Mouse (Mus musculus): Measurements from ENCODE around the gene Slc6a8. TPM values are rescaled to one million over a fixed set of nuclear protein-coding genes. Genes with fewer than 3 reads are reported as not detected.
A peak's percentile ranks its signal among the peaks of the same experiment; 100 is the strongest.

Slc6a8 gene
- total and polyA plus RNA-seq, 3 experiments, result 0.70 to 4.2 (median 2.2) TPM

DNA sequence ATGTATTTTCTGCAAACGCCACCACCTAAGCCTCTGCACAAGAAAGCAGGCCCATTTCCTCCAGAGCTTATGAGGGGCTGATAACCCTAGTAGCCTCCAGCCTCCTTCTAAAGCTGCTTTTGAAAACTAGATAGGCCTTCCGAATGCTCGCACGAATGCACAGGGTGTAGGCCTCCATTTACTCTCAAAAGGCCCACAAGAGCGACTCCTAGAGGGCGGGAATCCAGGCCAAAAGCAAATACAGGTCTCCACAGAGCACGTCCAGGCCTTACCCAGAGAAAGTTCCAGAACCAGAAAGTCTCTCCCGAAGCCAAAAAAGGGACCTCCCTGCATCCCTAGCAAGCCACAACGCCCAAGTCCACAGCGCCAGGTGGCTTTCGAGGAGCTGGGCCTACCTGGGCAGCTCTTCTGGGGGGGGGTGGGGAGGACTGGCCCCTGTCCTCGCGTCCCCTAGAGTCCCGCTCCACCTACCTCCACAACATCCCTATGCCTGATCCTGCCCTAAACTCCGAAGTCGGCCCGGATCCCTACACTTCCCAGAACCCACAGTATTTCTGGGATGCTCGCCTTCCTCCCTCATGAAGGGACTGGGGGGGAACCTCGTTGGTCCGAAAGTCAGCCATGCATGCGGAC is 42.6 kb downstream of the Slc6a8 start:
- peak; percentile 61 for DNase-seq (ENCODE audit: extremely low read depth)
- H3K27me3 ChIP-seq (replicated peaks), result no peaks in the 10 kb centered on the region
- no peaks in the 10 kb centered on the region for H3K9me3 ChIP-seq (replicated peaks; ENCODE audit: low read length)
- H3K4me2 ChIP-seq (ENCODE audit: insufficient read depth, low read depth, poor library complexity, severe bottlenecking), result peak overlapping the region; percentile 78; the same call in 1 of the 2 replicates
- H3K4me3 ChIP-seq (replicated peaks in 1 of 3; ENCODE audit: low read depth in 2 of 3, low read length in 2 of 3, poor library complexity in 1 of 3), result peak overlapping the region; percentile 68 to 76 (median 68)
- H3K36me3 ChIP-seq (replicated peaks in 1 of 2; ENCODE audit: control insufficient read depth in 1 of 2, insufficient read depth in 1 of 2, low read length in 1 of 2), result peaks cover 5 to 22% of the 10 kb centered on the region in 2 experiments
- TF ChIP-seq POLR2A (IDR thresholded peaks at IDR 0.05; ENCODE audit: low read depth, low read length), result no peak
- TF ChIP-seq NELFE (IDR thresholded peaks at IDR 0.05; ENCODE audit: low read depth, low read length), result peak; percentile 84; the same call in 1 of the 2 replicates
- peak in 1 of 2 experiments; percentile 52; a peak in 2 of 4 replicates for TF ChIP-seq CTCF (conservative IDR thresholded peaks at IDR 0.05 in 1 of 2, IDR thresholded peaks at IDR 0.05 in 1 of 2; ENCODE audit: low read depth in 2 of 2, low read length in 2 of 2)
- no peak for TF ChIP-seq BHLHE40 (IDR thresholded peaks at IDR 0.05; ENCODE audit: low read depth, low read length)
- TF ChIP-seq RAD21 (IDR thresholded peaks at IDR 0.05; ENCODE audit: low read depth, low read length), result peak; percentile 20
- peak; percentile 54; the same call in 1 of the 2 replicates for TF ChIP-seq SIN3A (IDR thresholded peaks at IDR 0.05; ENCODE audit: low read length)
- TF ChIP-seq GABPA (IDR thresholded peaks at IDR 0.05; ENCODE audit: insufficient replicate concordance, low read depth, low read length), result no peak
- no peak for TF ChIP-seq ZC3H11A (IDR thresholded peaks at IDR 0.05; ENCODE audit: low read depth, low read length)
- no peak for TF ChIP-seq EP300 (IDR thresholded peaks at IDR 0.05; ENCODE audit: low read length)
- no peak for TF ChIP-seq MAFK (IDR thresholded peaks at IDR 0.05; ENCODE audit: insufficient replicate concordance, low read length)
- no peak for TF ChIP-seq E2F4 (IDR thresholded peaks at IDR 0.05; ENCODE audit: insufficient replicate concordance, low read depth, low read length)
- dilution Hi-C loops (cut with MboI; ENCODE audit: extremely low pct_ligation_motif_present, extremely low pct_unique_long_range_greater_than_20kb, low sequenced_read_pairs) (no loop called here), in situ Hi-C loops (cut with MboI; ENCODE audit: low pct_ligation_motif_present, low pct_unique_long_range_greater_than_20kb, low sequenced_read_pairs) (no loop called here)
- H3K9ac ChIP-seq (ENCODE audit: insufficient read depth, low read depth), result peak overlapping the region; percentile 70
- H3K27ac ChIP-seq (ENCODE audit: insufficient read depth, low read depth), result peak overlapping the region; percentile 57; the same call in 1 of the 2 replicates
- H3K4me1 ChIP-seq (ENCODE audit: control insufficient read depth in 1 of 2, insufficient read depth in 2 of 2), result peaks cover 8 to 26% of the 10 kb centered on the region in 2 experiments; a peak in 3 of 4 replicates
- H3K79me2 ChIP-seq (replicated peaks; ENCODE audit: control insufficient read depth, extremely low read depth, insufficient read depth, poor library complexity, severe bottlenecking), result peaks cover 28% of the 10 kb centered on the region

DNA sequence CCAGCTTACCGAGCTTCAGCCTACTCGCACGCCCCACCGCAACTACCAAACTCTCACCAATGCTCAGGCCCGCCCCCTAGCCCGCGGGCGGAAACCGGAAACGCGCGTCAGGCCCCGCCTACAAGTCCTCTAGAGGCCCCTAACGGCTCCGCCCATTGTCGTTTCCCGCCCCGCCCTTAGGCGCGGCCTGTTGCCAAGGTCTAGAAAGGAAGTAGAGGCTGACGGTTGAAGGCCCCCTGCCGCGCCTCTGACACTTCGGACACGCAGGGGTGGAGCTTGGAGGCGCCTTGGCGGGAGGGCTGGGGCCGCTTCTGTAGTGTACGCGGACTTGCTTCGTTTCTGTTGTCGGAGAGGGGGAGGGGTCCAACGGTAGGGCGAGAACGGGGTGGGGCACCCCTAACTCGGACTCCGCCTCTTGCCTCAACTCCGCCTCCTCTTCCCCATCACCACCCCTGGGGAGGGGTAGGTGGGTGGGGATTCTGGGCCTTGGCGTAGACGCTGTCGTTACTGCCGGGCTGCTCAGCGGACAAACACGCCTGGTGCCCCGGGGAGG is 43.2 kb downstream of the Slc6a8 start, which contains the start of the genes Bcap31 and Abcd1:
Gene Bcap31 (minus strand): TSS at position 67 of the 553 bp plus-strand sequence.
Gene Abcd1 (plus strand): TSS at position 489 of the 553 bp plus-strand sequence.
- peaks cover 10 to 32% of the 10 kb centered on the region in 2 experiments; a peak in 3 of 4 replicates for H3K4me1 ChIP-seq (ENCODE audit: control insufficient read depth in 1 of 2, insufficient read depth in 2 of 2)
- in situ Hi-C loops (cut with MboI; ENCODE audit: low pct_ligation_motif_present, low pct_unique_long_range_greater_than_20kb, low sequenced_read_pairs), result no loop called here
- peak; percentile 96 for DNase-seq (ENCODE audit: extremely low read depth)
- TF ChIP-seq ZC3H11A (IDR thresholded peaks at IDR 0.05; ENCODE audit: low read depth, low read length) (no peak), MYC (IDR thresholded peaks at IDR 0.05; ENCODE audit: low read depth, low read length) (no peak), USF1 (IDR thresholded peaks at IDR 0.05; ENCODE audit: low read depth, low read length) (no peak), MXI1 (IDR thresholded peaks at IDR 0.05; ENCODE audit: low read depth, low read length) (peak; percentile 77; the same call in 1 of the 2 replicates), ETS1 (conservative IDR thresholded peaks at IDR 0.05; ENCODE audit: low read depth, low read length) (no peak), PAX5 (IDR thresholded peaks at IDR 0.05; ENCODE audit: low read length) (no peak), HCFC1 (IDR thresholded peaks at IDR 0.05; ENCODE audit: low read depth, low read length) (peak; percentile 60), TCF12 (IDR thresholded peaks at IDR 0.05; ENCODE audit: low read depth, low read length) (no peak; the same call in 1 of the 2 replicates), MAFK (IDR thresholded peaks at IDR 0.05; ENCODE audit: insufficient replicate concordance, low read length) (no peak), SIN3A (IDR thresholded peaks at IDR 0.05; ENCODE audit: low read length) (no peak), JUND (conservative IDR thresholded peaks at IDR 0.05; ENCODE audit: low read depth, low read length) (no peak), SMC3 (IDR thresholded peaks at IDR 0.05; ENCODE audit: low read depth, low read length) (no peak), ZMIZ1 (IDR thresholded peaks at IDR 0.05; ENCODE audit: low read depth, low read length) (peak; percentile 90), E2F4 (IDR thresholded peaks at IDR 0.05; ENCODE audit: insufficient replicate concordance, low read depth, low read length) (peak; percentile 47; the same call in 1 of the 2 replicates), EP300 (IDR thresholded peaks at IDR 0.05; ENCODE audit: low read length) (no peak), MAX (IDR thresholded peaks at IDR 0.05; ENCODE audit: low read length) (no peak; the same call in 1 of the 2 replicates), CHD2 (IDR thresholded peaks at IDR 0.05; ENCODE audit: low read length) (0 out of 2 replicates have a peak, but pooled peaks have one; percentile 61), JUN (IDR thresholded peaks at IDR 0.05; ENCODE audit: insufficient read depth, low read depth, low read length) (no peak), POLR2A (IDR thresholded peaks at IDR 0.05; ENCODE audit: low read depth, low read length) (peak; percentile 88), ELF1 (IDR thresholded peaks at IDR 0.05; ENCODE audit: low read depth, low read length) (peak; percentile 84), MAZ (IDR thresholded peaks at IDR 0.05; ENCODE audit: low read depth, low read length) (no peak; the same call in none of the 2 replicates), UBTF (IDR thresholded peaks at IDR 0.05; ENCODE audit: low read depth, low read length) (no peak), RAD21 (IDR thresholded peaks at IDR 0.05; ENCODE audit: low read depth, low read length) (no peak), MEF2A (IDR thresholded peaks at IDR 0.05; ENCODE audit: borderline replicate concordance, low read depth, low read length) (no peak), CHD1 (IDR thresholded peaks at IDR 0.05; ENCODE audit: low read depth, low read length) (no peak), BHLHE40 (IDR thresholded peaks at IDR 0.05; ENCODE audit: low read depth, low read length) (no peak), GABPA (IDR thresholded peaks at IDR 0.05; ENCODE audit: insufficient replicate concordance, low read depth, low read length) (no peak)

More for the DNA sequence above, 43.2 kb downstream of the Slc6a8 start, which contains the start of the genes Bcap31 and Abcd1:
- dilution Hi-C loops (cut with MboI; ENCODE audit: extremely low pct_ligation_motif_present, extremely low pct_unique_long_range_greater_than_20kb, low sequenced_read_pairs), result no loop called here
- H3K4me2 ChIP-seq (ENCODE audit: insufficient read depth, low read depth, poor library complexity, severe bottlenecking), result peak within 1 kb of the TSS; percentile 83
- peak within 1 kb of the TSS; percentile 97 for H3K27ac ChIP-seq (ENCODE audit: insufficient read depth, low read depth)
- peaks cover 5 to 20% of the 10 kb centered on the region in 2 experiments for H3K36me3 ChIP-seq (replicated peaks in 1 of 2; ENCODE audit: control insufficient read depth in 1 of 2, insufficient read depth in 1 of 2, low read length in 1 of 2)
- no peaks in the 10 kb centered on the region for H3K9me3 ChIP-seq (replicated peaks; ENCODE audit: low read length)
- peak within 1 kb of the TSS; percentile 71 for H3K9ac ChIP-seq (ENCODE audit: insufficient read depth, low read depth)
- no peaks in the 10 kb centered on the region for H3K27me3 ChIP-seq (replicated peaks)
- H3K79me2 ChIP-seq (replicated peaks; ENCODE audit: control insufficient read depth, extremely low read depth, insufficient read depth, poor library complexity, severe bottlenecking), result peaks cover 28% of the 10 kb centered on the region
- H3K4me3 ChIP-seq (replicated peaks in 1 of 3; ENCODE audit: low read depth in 2 of 3, low read length in 2 of 3, poor library complexity in 1 of 3), result peak within 1 kb of the TSS; percentile 68 to 76 (median 68)

All from CH12.LX (cell line).